Mouse (Mus musculus) thymus, adult 18-20 months (tissue): ENCODE data around the gene 3830417A13Rik.

ENCODE experiments used
- DNase-seq, 2 experiments: peaks; one replicate each; pipeline ENCODE4 v3.0.0; 2022; ENCODE audit warnings: mixed read lengths in 2 of 2

3830417A13Rik gene

DNA sequence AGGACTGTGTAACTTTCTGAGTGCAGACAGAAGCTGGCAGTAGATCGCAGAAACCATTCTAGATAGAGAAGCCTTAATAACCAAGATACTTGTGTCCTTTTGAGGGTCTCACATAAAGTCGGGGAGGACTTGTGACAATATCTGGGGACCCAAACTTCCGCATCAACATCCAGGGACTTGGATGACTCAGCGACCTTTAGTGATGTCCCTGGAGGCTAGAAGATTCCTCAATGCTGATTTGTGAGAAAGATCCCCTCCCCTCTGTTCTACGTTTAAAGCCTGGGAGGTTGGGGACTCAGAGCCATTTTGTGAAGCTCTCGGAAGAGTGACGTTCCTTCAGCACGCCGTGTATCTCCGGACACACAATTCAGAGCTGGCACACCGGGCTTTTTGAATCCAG, at the start of gene 3830417A13Rik:
Gene 3830417A13Rik, plus strand, starts transcription at position 301 of the 400 bp plus-strand sequence.
- no peak for DNase-seq

DNA sequence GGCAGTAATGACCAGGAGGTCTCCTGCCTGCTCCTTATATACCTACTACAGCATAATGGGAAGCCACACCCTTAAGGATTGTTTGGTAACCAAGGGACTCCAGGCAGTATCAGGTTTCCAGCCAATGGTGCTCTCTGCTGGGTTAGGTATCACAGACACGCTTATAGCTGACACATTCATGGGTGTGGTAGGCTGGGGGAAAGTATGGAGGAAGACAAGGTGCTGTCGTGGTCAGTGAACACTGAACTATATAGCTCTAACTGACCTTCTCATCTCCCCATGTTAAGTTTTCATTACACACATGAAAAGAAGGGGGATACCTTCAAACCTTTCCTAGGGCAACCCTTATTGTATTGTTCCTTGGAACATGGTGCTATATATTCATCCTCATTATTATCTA, 21.2 kb upstream of the 3830417A13Rik start, which contains the start of gene Gm6760:
Gene Gm6760, minus strand, starts transcription at position 101 of the 400 bp plus-strand sequence.
- no peak for DNase-seq

- DNase-seq, result no peak
These were observed 7.9 kb downstream of the 3830417A13Rik start for GRCm38 (mm10) chrX:64181246-64181645.
